Mouse (Mus musculus): Measurements from ENCODE around the gene Fam117a.
"Not testable (repeated sequence)": the region's sequence is repeated elsewhere in the genome, so short reads cannot be mapped to it uniquely, and the experiment has no call there.

The Fam117a gene

DNA sequence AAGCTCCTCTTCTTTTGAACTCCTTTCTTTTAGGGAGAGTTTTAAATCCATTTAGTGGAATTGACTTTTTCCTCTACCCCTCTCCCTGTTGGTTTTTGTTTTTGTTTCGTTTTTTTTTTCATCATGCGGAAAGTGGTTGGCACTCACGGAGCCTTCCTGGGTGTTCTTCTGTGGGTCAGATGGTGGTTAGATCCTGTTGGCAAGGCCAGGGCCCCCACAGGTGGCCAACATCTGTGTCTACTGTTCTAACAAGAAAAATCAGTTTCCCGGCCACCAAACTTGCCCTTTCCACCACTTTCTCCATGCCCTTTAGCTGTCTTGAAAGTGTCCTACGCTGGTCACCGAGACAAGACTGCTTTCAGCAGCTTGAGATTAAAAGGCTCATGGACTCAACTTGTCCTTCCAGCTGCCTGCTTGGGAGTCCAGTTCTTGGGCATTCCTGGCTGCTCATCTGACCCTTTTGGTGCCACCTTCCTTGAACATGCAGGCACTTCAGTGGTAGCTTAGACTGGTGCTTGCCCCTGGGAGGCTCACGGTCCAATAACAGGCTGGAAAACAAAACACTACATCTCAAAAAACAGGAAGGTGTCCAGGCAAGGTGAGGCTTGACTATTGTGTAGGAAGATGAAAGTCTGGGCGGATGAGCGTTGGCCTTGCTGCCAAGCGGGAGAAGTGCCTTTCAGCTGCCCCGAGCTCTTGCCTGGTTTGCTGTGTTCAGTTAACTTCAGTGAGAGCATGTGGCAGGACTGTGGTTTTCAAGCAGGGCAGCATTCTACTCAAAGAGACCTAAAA lies 56.1 kb downstream of the Fam117a start:
- no peak for DNase-seq (ENCODE audit: low spot score in 2 of 2)

DNA sequence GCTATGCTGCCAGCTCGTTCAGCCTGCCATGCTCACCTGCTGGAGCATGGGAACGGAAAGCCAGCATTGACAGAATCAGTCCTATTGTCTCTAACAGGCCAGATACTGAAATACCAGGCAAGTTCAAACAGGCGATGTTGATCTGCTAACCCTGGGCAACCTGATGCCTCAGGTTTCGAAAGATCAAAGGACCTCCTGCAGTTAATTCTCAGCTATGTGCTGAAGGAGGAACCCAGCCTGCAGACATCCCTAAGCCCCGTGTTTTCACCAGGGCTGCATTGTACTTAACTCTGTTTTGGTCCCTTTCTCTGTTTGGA lies 56.6 kb downstream of the Fam117a start:
- no peak for DNase-seq (ENCODE audit: low spot score in 2 of 2)

DNA sequence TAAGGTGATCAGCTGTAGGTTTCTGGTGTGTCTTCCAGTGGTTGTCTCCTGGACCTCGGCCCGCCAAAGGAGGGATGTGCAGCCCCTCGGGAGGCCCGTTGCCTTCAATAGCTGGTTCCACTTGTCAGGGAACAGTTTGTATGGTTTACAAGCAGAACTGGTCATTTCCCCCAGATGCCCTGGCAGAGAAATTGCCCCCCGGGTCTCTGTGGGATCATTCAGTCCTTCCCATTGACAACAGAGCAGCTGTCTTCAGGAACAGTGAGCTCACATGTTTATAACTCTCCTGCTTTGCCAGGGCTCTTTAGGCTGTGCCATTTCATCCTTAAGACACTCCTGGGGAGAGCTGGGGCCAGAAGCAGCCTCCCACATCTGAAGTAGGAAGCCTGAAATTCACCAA lies 57.3 kb downstream of the Fam117a start:
- DNase-seq (ENCODE audit: low spot score in 2 of 2), result no peak

GRCm38 (mm10) chr11:95396548-95396947 lies 59.7 kb downstream of the Fam117a start:
- DNase-seq (ENCODE audit: low spot score in 2 of 2), result no peak

DNA sequence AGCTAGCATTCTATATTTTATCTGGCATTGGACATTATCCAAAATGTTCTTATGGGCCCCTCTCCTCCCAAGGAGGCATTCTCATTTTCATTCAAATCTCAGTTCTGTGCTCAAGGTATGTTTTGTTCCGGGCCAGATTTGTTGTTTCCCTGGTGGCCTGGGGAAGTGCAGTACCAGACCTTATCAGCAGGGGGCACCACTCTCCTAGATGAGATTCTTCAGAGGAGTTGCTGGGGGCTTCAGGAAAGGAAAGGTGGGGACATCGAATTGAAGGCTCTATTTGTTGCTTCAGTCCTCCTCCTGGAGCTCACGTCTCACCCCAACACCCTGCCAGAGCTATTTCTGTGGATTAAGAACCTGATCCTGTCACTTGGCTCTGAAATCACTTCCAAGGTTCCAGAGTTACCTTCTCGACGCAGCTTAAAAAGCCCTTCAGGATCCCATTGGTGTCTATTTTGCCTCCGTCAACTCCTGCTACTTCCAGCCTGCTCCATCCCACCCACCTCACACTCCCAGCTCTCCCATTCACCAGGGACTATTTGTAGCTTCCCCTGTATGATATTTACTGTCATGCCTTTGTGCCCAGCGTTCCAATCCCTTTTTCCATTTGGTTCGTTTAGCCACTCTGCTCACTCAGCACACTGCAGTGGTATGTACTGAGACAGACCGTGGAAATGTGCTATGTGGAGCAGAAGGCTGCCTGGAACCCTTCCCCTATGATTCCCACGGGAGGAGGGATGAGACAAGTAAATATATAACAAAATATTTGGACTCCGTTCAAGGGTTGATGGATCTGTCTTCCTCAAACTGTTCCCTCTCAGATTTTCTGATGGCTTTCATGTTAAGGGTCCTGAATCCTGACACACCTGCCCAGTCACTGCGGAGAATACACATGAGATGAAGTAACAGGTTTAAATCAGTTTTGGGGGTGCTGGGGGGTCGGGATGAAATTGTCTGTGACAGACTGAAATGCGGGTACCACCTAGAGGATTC lies 61.3 kb downstream of the Fam117a start:
- DNase-seq (ENCODE audit: low spot score in 2 of 2), result peak; percentile 79 to 83

- DNase-seq (ENCODE audit: low spot score in 2 of 2), result no peak
Observed at GRCm38 (mm10) chr11:95399520-95400020, 62.8 kb downstream of the Fam117a start.

- DNase-seq (ENCODE audit: low spot score in 2 of 2), result no peak
Observed at GRCm38 (mm10) chr11:95401568-95401967, 64.8 kb downstream of the Fam117a start.

GRCm38 (mm10) chr11:95402196-95402595 lies 65.4 kb downstream of the Fam117a start:
- no peak for DNase-seq (ENCODE audit: low spot score in 2 of 2)

GRCm38 (mm10) chr11:95402658-95403101 lies 65.9 kb downstream of the Fam117a start:
- no peak for DNase-seq (ENCODE audit: low spot score in 2 of 2)

GRCm38 (mm10) chr11:95403382-95404340 lies 66.8 kb downstream of the Fam117a start:
- DNase-seq (ENCODE audit: low spot score in 2 of 2), result no peak

DNA sequence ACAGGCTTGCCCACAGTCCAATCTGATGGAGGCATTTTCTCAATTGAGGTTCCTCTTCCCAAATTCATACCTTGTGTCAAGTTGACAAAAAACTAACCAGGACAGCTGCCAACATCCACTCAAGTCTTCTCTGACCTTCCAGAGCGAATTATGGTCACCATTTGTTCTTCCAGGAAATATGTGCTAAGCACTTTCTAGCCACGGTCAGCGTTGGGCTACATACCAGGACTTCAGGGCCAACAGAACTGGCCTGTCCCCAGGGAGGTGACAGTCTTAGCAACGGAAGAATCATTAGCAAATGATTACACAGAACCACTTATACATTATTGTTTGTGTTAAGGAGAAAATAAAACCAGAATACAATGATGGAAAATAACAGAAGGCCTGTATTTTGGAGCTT lies 69.0 kb downstream of the Fam117a start:
- DNase-seq (ENCODE audit: low spot score in 2 of 2), result no peak

DNA sequence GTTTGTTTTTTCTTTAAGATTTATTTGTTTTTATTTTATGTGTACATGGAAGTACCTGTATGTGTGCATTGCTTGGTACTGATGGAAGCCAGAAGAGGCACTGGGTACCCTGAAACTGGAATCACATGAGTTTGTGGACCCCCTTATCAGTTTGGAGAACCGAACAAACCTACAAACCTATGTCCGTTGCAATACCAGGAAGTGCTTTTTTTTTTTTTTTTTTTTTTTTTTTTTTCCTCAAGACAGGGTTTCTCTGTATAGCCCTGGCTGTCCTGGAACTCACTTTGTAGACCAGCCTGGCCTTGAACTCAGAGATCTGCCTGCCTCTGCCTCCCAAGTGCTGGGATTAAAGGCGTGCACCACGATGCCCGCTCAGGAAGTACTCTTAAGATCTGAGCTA lies 69.6 kb downstream of the Fam117a start:
- DNase-seq (ENCODE audit: low spot score in 2 of 2), result not testable (repeated sequence)

- no peak for DNase-seq (ENCODE audit: low spot score in 2 of 2)
Observed at GRCm38 (mm10) chr11:95409450-95410112, 72.8 kb downstream of the Fam117a start.

DNA sequence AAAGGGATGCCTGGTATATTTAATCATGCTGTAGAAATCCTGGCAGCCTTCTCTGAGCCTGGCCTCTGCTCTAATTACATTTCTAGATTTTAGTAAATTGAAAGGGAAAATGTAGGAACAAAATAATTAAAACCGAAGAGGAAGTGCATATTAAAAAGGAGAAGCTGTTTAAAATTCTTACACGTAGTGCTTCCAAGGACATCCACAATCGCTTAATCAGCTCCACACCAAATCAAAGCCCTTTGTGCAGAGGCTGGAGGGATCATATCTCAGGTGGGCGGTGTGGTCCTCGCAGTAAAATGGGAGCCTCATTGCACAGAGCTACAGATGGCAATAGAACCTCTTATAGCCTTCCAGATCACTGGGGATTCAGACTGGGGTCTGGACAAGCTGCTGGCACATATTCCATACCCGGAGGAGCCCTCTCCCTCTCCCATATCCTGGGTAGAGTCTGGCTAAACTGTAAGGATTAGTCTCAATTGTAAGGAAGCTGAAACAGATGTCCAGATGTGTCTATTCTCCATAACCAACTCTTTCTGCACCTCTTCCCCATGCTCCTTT lies 74.7 kb downstream of the Fam117a start:
- DNase-seq (ENCODE audit: low spot score in 2 of 2), result no peak

DNA sequence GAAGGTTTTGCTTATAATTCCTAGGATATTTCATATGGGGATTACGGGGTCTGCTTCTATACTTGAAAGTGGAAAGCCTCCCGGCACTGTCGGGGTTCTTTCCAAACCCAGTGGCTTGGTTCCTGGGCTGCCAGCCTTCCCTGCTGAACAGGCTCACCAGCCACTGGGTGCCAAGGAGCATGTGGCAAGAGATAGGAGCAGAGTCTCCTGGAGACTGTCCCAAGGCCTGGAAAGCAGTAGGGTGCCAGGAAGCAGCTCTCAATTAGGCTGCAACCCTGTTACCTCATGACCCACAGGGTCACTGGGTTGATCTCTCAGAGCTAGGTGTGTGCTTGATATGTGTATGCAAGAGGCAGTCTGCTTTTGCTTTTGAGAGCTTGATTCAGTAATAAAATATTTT lies 75.8 kb downstream of the Fam117a start:
- DNase-seq (ENCODE audit: low spot score in 2 of 2), result no peak

- peak; percentile 65 to 72 for DNase-seq (ENCODE audit: low spot score in 2 of 2)
Observed at GRCm38 (mm10) chr11:95413641-95414535, 77.1 kb downstream of the Fam117a start, which contains the start of gene Spop. Gene Spop (plus strand): TSS chr11:95414080.

DNA sequence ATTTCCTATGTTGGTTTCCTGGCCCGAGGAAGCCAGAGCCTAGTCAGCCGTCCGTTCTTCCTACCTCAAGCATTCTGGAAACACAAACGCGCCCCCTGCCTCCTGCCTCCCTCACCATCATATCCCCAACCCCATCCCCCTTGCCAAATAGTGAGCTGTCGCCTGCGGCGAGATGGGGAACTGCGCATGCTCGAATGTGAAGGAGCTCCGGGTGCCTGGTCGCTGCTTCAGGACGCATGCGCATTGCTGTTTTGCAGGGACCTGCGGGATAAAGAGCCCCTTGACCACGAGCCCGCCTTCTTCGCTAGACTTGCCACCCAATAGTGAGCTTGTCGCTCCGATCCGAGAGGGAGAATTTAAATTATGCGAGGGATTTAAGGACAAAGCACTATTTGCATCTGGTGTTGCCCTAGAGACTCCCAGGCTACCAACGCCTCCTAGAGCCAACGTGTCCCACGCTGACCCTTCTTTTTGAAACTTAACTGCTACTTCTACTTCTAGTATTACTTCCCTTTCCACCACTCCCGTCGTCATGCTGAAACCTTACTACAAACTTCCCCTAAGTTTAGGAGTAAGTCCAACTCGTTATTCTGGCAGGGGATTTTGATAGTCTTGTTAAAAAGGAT lies 77.8 kb downstream of the Fam117a start:
- peak; percentile 88 to 92 for DNase-seq (ENCODE audit: low spot score in 2 of 2)

- DNase-seq (ENCODE audit: low spot score in 2 of 2), result no peak
Observed at GRCm38 (mm10) chr11:95415931-95416330, 79.1 kb downstream of the Fam117a start.

DNA sequence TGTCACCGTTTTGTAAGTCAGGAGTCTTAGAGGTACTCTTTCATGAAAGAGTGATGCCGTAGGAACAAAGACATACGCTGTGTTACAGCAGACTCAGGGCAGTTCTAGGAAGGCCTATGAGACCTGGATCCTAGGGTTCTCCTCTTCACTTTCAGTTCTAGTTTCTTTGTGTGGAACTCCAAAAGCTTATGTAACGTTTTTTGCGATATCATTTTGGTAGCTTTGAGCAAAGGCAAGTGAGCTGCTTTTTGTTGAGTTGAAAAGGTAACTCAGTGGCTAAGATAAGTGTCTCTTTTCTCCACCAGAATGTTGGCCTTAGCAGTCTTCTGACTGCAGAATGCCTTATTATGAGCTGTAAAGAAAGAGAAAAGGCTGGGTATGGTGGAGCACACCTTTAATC lies 80.5 kb downstream of the Fam117a start:
- DNase-seq (ENCODE audit: low spot score in 2 of 2), result no peak

Measured in frontal cortex, postnatal 25 days (tissue).